19 mouse cellular contexts compared by ENCODE assay signal in genomic region chr5:36378370-36378738, GRCm38 (mm10). TPM values are rescaled to one million over a fixed set of nuclear protein-coding genes. Genes with fewer than 3 reads are reported as not detected.
DNase-seq lines count a peak whose midpoint lies in the region; ATAC-seq and TF ChIP-seq lines count a peak whose summit lies in the region.
"Had no signal": no experiment of that assay in that cellular context is flagged by ENCODE, and none has a peak within 500 bp of the region (broad histone marks: within the 10 kb centered on the region; RNA-seq: fewer than 3 reads in every experiment).

No protein-coding gene starts in this region.

- no peak overlapping the region for H3K4me3 ChIP-seq in embryonic facial prominence, embryonic 12.5 days
- H3K4me3 ChIP-seq in embryonic facial prominence, embryonic 10.5 days, result no peak overlapping the region
- H3K4me3 ChIP-seq in lung, postnatal 0 days (ENCODE audit: low read depth, low read length), result no peak overlapping the region
- H3K4me3 ChIP-seq in bone marrow, adult 2 months (replicated peaks; ENCODE audit: control insufficient read depth, low read depth, low read length), result no peak overlapping the region
- H3K4me3 ChIP-seq in limb, embryonic 13.5 days, result no peak overlapping the region
- H3K4me3 ChIP-seq: forebrain, embryonic 13.5 days; heart, embryonic 13.5 days had no signal

- H3K27me3 ChIP-seq in embryonic facial prominence, embryonic 12.5 days, result no peaks in the 10 kb centered on the region
- H3K27me3 ChIP-seq in embryonic facial prominence, embryonic 10.5 days (replicated peaks; ENCODE audit: low read depth, poor library complexity, severe bottlenecking), result 0 out of 2 replicates have a peak, but pooled peaks cover 3% of the 10 kb centered on the region
- no peaks in the 10 kb centered on the region for H3K27me3 ChIP-seq in lung, postnatal 0 days (replicated peaks; ENCODE audit: insufficient read depth, low read length)
- no peaks in the 10 kb centered on the region for H3K27me3 ChIP-seq in limb, embryonic 13.5 days
- H3K27me3 ChIP-seq: forebrain, embryonic 13.5 days; heart, embryonic 13.5 days had no signal

- H3K9ac ChIP-seq in embryonic facial prominence, embryonic 12.5 days, result no peak overlapping the region
- H3K9ac ChIP-seq in lung, postnatal 0 days (replicated peaks; ENCODE audit: low read depth), result no peak overlapping the region
- no peak overlapping the region for H3K9ac ChIP-seq in limb, embryonic 13.5 days
- H3K9ac ChIP-seq: forebrain, embryonic 13.5 days; lung, embryonic 14.5 days had no signal

- intact Hi-C loops in gastrocnemius, postnatal 36 days (cut with DNase I), result no loop called here

- no peak for TF ChIP-seq EP300 in lung, postnatal 0 days (IDR thresholded peaks at IDR 0.05)

- no peak overlapping the region for H3K4me2 ChIP-seq in embryonic facial prominence, embryonic 12.5 days (replicated peaks)
- H3K4me2 ChIP-seq in lung, postnatal 0 days (replicated peaks; ENCODE audit: low read depth, low read length), result no peak overlapping the region
- no peak overlapping the region for H3K4me2 ChIP-seq in limb, embryonic 13.5 days (replicated peaks)
- H3K4me2 ChIP-seq: forebrain, embryonic 13.5 days; heart, embryonic 13.5 days; liver, embryonic 11.5 days; lung, embryonic 14.5 days had no signal

- H3K36me3 ChIP-seq in embryonic facial prominence, embryonic 12.5 days, result no peaks in the 10 kb centered on the region
- no peaks in the 10 kb centered on the region for H3K36me3 ChIP-seq in embryonic facial prominence, embryonic 10.5 days (replicated peaks)
- no peaks in the 10 kb centered on the region for H3K36me3 ChIP-seq in lung, postnatal 0 days (ENCODE audit: insufficient read depth, low read length)
- no peaks in the 10 kb centered on the region; the same call in 1 of the 2 replicates for H3K36me3 ChIP-seq in limb, embryonic 13.5 days
- H3K36me3 ChIP-seq: G1E; heart, embryonic 13.5 days had no signal

- H3K9me3 ChIP-seq in embryonic facial prominence, embryonic 12.5 days, result no peaks in the 10 kb centered on the region
- H3K9me3 ChIP-seq in embryonic facial prominence, embryonic 10.5 days, result no peaks in the 10 kb centered on the region
- H3K9me3 ChIP-seq in lung, postnatal 0 days (ENCODE audit: low read length), result no peaks in the 10 kb centered on the region
- no peaks in the 10 kb centered on the region for H3K9me3 ChIP-seq in limb, embryonic 13.5 days
- H3K9me3 ChIP-seq: forebrain, embryonic 13.5 days; G1E; heart, embryonic 13.5 days had no signal

- 92% methylated on average over 2 of the region's 2 CpGs for WGBS in embryonic facial prominence, embryonic 12.5 days
- WGBS in embryonic facial prominence, embryonic 10.5 days, result 88% methylated on average over 2 of the region's 2 CpGs
- 74% methylated on average over 2 of the region's 2 CpGs for WGBS in lung, postnatal 0 days
- WGBS in bone marrow, adult 2 months, result 61% methylated on average over 2 of the region's 2 CpGs
- 88% methylated on average over 2 of the region's 2 CpGs for WGBS in limb, embryonic 13.5 days

- ATAC-seq in embryonic facial prominence, embryonic 12.5 days (ENCODE audit: insufficient number of reproducible peaks, insufficient read depth, low FRiP score, low TSS enrichment), result no peak
- no peak for ATAC-seq in lung, postnatal 0 days
- no peak for ATAC-seq in limb, embryonic 13.5 days (ENCODE audit: low FRiP score, low read depth)
- ATAC-seq: CD4-positive, CD25-positive, alpha-beta regulatory T cell, adult 4 months; forebrain, embryonic 13.5 days had no signal

- no peak for TF ChIP-seq POLR2A in bone marrow, adult 2 months (IDR thresholded peaks at IDR 0.05; ENCODE audit: borderline replicate concordance, control insufficient read depth, low read depth, low read length)

- H3K27ac ChIP-seq in embryonic facial prominence, embryonic 12.5 days, result peak overlapping the region; percentile 30; the same call in 1 of the 2 replicates
- H3K27ac ChIP-seq in embryonic facial prominence, embryonic 10.5 days (replicated peaks), result no peak overlapping the region
- no peak overlapping the region for H3K27ac ChIP-seq in lung, postnatal 0 days (ENCODE audit: low read length)
- peak overlapping the region; percentile 54 for H3K27ac ChIP-seq in bone marrow, adult 2 months (ENCODE audit: control insufficient read depth, insufficient read depth, low read depth, low read length, poor library complexity)
- H3K27ac ChIP-seq in limb, embryonic 13.5 days, result peak overlapping the region; percentile 73; the same call in 1 of the 2 replicates
- H3K27ac ChIP-seq: forebrain, embryonic 13.5 days had no signal

- no peak for DNase-seq in embryonic facial prominence, embryonic 10.5 days (ENCODE audit: low spot score)
- no peak for DNase-seq in lung, postnatal 0 days (ENCODE audit: low spot score)
- DNase-seq in lung, postnatal 4 days, result no peak
- DNase-seq in gastrocnemius, postnatal 36 days, result no peak
- no peak for DNase-seq in retina, embryonic 14.5 days (ENCODE audit: low spot score)
- DNase-seq: cerebellum, postnatal 10 days; embryo, embryonic 11 days; lung, embryonic 14.5 days; midbrain, embryonic 14.5 days; retina, postnatal 1 day; right cerebral cortex, postnatal 4 days had no signal

- H3K4me1 ChIP-seq in embryonic facial prominence, embryonic 12.5 days, result peaks cover 46% of the 10 kb centered on the region
- peaks cover 69% of the 10 kb centered on the region for H3K4me1 ChIP-seq in embryonic facial prominence, embryonic 10.5 days
- H3K4me1 ChIP-seq in lung, postnatal 0 days (ENCODE audit: insufficient read depth, low read depth, low read length), result peaks cover 18% of the 10 kb centered on the region; the same call in 1 of the 2 replicates
- peaks cover 7% of the 10 kb centered on the region for H3K4me1 ChIP-seq in bone marrow, adult 2 months (ENCODE audit: control insufficient read depth, insufficient read depth, low read length)
- peaks cover 83% of the 10 kb centered on the region for H3K4me1 ChIP-seq in limb, embryonic 13.5 days

- peak; percentile 25; the same call in 1 of the 2 replicates for TF ChIP-seq CTCF in lung, postnatal 0 days (IDR thresholded peaks at IDR 0.05)
- TF ChIP-seq CTCF in bone marrow, adult 2 months (IDR thresholded peaks at IDR 0.05; ENCODE audit: control insufficient read depth, insufficient read depth, low read length), result no peak

RNA-seq across cellular contexts. Expression of gene Sorcs2, which starts 19.6 kb away (rescaled TPM):
- polyA plus RNA-seq in embryonic facial prominence, embryonic 12.5 days (2016; fragmentation: Nextera tagmentation; extraction: Ambion mirVana), result 12.7 and 12.9 TPM in 2 replicates
- 7.0 and 8.7 TPM in 2 replicates for polyA plus RNA-seq in embryonic facial prominence, embryonic 10.5 days (2016; fragmentation: Nextera tagmentation; extraction: Ambion mirVana)
- polyA plus RNA-seq in lung, postnatal 0 days (2015; fragmentation: Nextera tagmentation; extraction: Ambion mirVana), result 9.4 TPM in 2 replicates
- polyA plus RNA-seq in bone marrow, adult 2 months (2011; ENCODE audit: insufficient read depth, insufficient read length, low replicate concordance, missing spikeins), result 0.68 and 2.5 TPM in 2 replicates
- polyA plus RNA-seq in limb, embryonic 13.5 days (2015; fragmentation: Nextera tagmentation; extraction: Ambion mirVana), result 21.2 and 23.0 TPM in 2 replicates
- 1 to 10 TPM; 3.4 to 3.5 TPM for total RNA-seq in gastrocnemius, postnatal 36 days (2021)

Comparison
In these comparisons a context has a peak if more than half of its experiments do, and no peak if none do; other contexts are left out.
1. H3K27ac ChIP-seq: peak in embryonic facial prominence, embryonic 12.5 days (single experiment), bone marrow, adult 2 months (single experiment) and limb, embryonic 13.5 days (single experiment); none in embryonic facial prominence, embryonic 10.5 days (single experiment) and lung, postnatal 0 days (single experiment).